8 mouse cellular contexts compared by ENCODE assay signal in genomic region chr3:142294616-142295286, GRCm38 (mm10).
DNase-seq lines count a peak whose midpoint lies in the region; ATAC-seq and TF ChIP-seq lines count a peak whose summit lies in the region.

No protein-coding gene starts in this region.

- no peak for TF ChIP-seq POLR2A in cerebellum, adult 2 months (IDR thresholded peaks at IDR 0.05; ENCODE audit: borderline replicate concordance, insufficient read depth, low read length)

- H3K9ac ChIP-seq in forebrain, embryonic 14.5 days (ENCODE audit: low read length): no peak overlapping the region
- no peak overlapping the region for H3K9ac ChIP-seq in midbrain, embryonic 13.5 days (replicated peaks)

- no peaks in the 10 kb centered on the region for H3K27me3 ChIP-seq in cerebellum, adult 2 months (ENCODE audit: control insufficient read depth, insufficient read depth, low read length)
- H3K27me3 ChIP-seq in forebrain, embryonic 14.5 days (replicated peaks; ENCODE audit: control insufficient read depth, insufficient read depth, low read length): no peaks in the 10 kb centered on the region
- H3K27me3 ChIP-seq in midbrain, embryonic 13.5 days: no peaks in the 10 kb centered on the region

- DNase-seq in cerebellum, adult 2 months: peak in 1 of 2 experiments; percentile 30
- no peak for DNase-seq in cerebellum, adult 9-11 months
- DNase-seq in right cerebral cortex, adult 18-20 months: peak; percentile 31
- DNase-seq in right cerebral cortex, postnatal 25 days: no peak
- peak; percentile 89 for DNase-seq in forebrain, embryonic 14.5 days (ENCODE audit: low spot score)
- peak; percentile 32 for DNase-seq in kidney, postnatal 10 days
- DNase-seq in urinary bladder, postnatal 4 days (ENCODE audit: low spot score in 2 of 2): no peak

- H3K36me3 ChIP-seq in forebrain, embryonic 14.5 days (ENCODE audit: control insufficient read depth, insufficient read depth, low read length): no peaks in the 10 kb centered on the region
- H3K36me3 ChIP-seq in midbrain, embryonic 13.5 days: no peaks in the 10 kb centered on the region

- ATAC-seq in forebrain, embryonic 14.5 days: peak; percentile 92
- peak; percentile 93 for ATAC-seq in midbrain, embryonic 13.5 days

- H3K4me3 ChIP-seq in cerebellum, adult 2 months (replicated peaks; ENCODE audit: insufficient read depth, low read depth, low read length): no peak overlapping the region
- H3K4me3 ChIP-seq in forebrain, embryonic 14.5 days (ENCODE audit: low read depth, low read length): no peak overlapping the region
- no peak overlapping the region for H3K4me3 ChIP-seq in midbrain, embryonic 13.5 days (replicated peaks)

- peak; percentile 52; the same call in 1 of the 2 replicates for TF ChIP-seq CTCF in cerebellum, adult 2 months (IDR thresholded peaks at IDR 0.05; ENCODE audit: borderline replicate concordance, insufficient read depth, low read depth, low read length)

- H3K4me1 ChIP-seq in cerebellum, adult 2 months (ENCODE audit: control insufficient read depth, insufficient read depth, low read length): no peaks in the 10 kb centered on the region
- no peaks in the 10 kb centered on the region for H3K4me1 ChIP-seq in forebrain, embryonic 14.5 days (ENCODE audit: control insufficient read depth, insufficient read depth, low read length)
- H3K4me1 ChIP-seq in midbrain, embryonic 13.5 days (replicated peaks): no peaks in the 10 kb centered on the region

- no peak overlapping the region for H3K4me2 ChIP-seq in forebrain, embryonic 14.5 days (ENCODE audit: low read length)
- H3K4me2 ChIP-seq in midbrain, embryonic 13.5 days (replicated peaks): no peak overlapping the region

- 15% methylated on average over 7 of the region's 7 CpGs for WGBS in cerebellum, adult 2 months
- 23% methylated on average over 7 of the region's 7 CpGs for WGBS in forebrain, embryonic 14.5 days
- WGBS in midbrain, embryonic 13.5 days: 24% methylated on average over 7 of the region's 7 CpGs

- no peaks in the 10 kb centered on the region for H3K9me3 ChIP-seq in forebrain, embryonic 14.5 days (replicated peaks; ENCODE audit: control insufficient read depth, low read length)
- no peaks in the 10 kb centered on the region for H3K9me3 ChIP-seq in midbrain, embryonic 13.5 days

- no peak overlapping the region for H3K27ac ChIP-seq in cerebellum, adult 2 months (ENCODE audit: insufficient read depth, low read length)
- no peak overlapping the region for H3K27ac ChIP-seq in forebrain, embryonic 14.5 days (ENCODE audit: low read depth, low read length)
- H3K27ac ChIP-seq in midbrain, embryonic 13.5 days: no peak overlapping the region

Comparison
In these comparisons a context has a peak if more than half of its experiments do, and no peak if none do; other contexts are left out.
1. DNase-seq: peak in right cerebral cortex, adult 18-20 months (single experiment), forebrain, embryonic 14.5 days (single experiment) and kidney, postnatal 10 days (single experiment); none in cerebellum, adult 9-11 months (single experiment), right cerebral cortex, postnatal 25 days (single experiment) and urinary bladder, postnatal 4 days (0 of 2).